Mouse (Mus musculus): ENCODE results near the gene Mettl24.

Gene Mettl24

GRCm38 (mm10) chr10:40750293-40751047 lies 67.4 kb downstream of the Mettl24 start:
- no peak for TF ChIP-seq GATA4 (IDR thresholded peaks at IDR 0.05; ENCODE audit: insufficient replicate concordance, low read length)

- no peak for TF ChIP-seq GATA4 (IDR thresholded peaks at IDR 0.05; ENCODE audit: insufficient replicate concordance, low read length)
Observed at GRCm38 (mm10) chr10:40751157-40751556, 68.1 kb downstream of the Mettl24 start.

- TF ChIP-seq GATA4 (IDR thresholded peaks at IDR 0.05; ENCODE audit: insufficient replicate concordance, low read length): no peak
Observed at GRCm38 (mm10) chr10:40753036-40753435, 70.0 kb downstream of the Mettl24 start.

- no peak for TF ChIP-seq GATA4 (IDR thresholded peaks at IDR 0.05; ENCODE audit: insufficient replicate concordance, low read length)
Observed at GRCm38 (mm10) chr10:40758171-40759010, 75.3 kb downstream of the Mettl24 start.

- no peak for TF ChIP-seq GATA4 (IDR thresholded peaks at IDR 0.05; ENCODE audit: insufficient replicate concordance, low read length)
Observed at GRCm38 (mm10) chr10:40760195-40761009, 77.3 kb downstream of the Mettl24 start.

- no peak for TF ChIP-seq GATA4 (IDR thresholded peaks at IDR 0.05; ENCODE audit: insufficient replicate concordance, low read length)
Observed at GRCm38 (mm10) chr10:40761010-40761752, 78.1 kb downstream of the Mettl24 start.

- TF ChIP-seq GATA4 (IDR thresholded peaks at IDR 0.05; ENCODE audit: insufficient replicate concordance, low read length): no peak
Observed at GRCm38 (mm10) chr10:40762624-40763023, 79.5 kb downstream of the Mettl24 start.

- no peak for TF ChIP-seq GATA4 (IDR thresholded peaks at IDR 0.05; ENCODE audit: insufficient replicate concordance, low read length)
Observed at GRCm38 (mm10) chr10:40763084-40763720, 80.1 kb downstream of the Mettl24 start.

- no peak for TF ChIP-seq GATA4 (IDR thresholded peaks at IDR 0.05; ENCODE audit: insufficient replicate concordance, low read length)
Observed at GRCm38 (mm10) chr10:40772266-40772665, 89.2 kb downstream of the Mettl24 start.

- no peak for TF ChIP-seq GATA4 (IDR thresholded peaks at IDR 0.05; ENCODE audit: insufficient replicate concordance, low read length)
Observed at GRCm38 (mm10) chr10:40775151-40775550, 92.1 kb downstream of the Mettl24 start.

- TF ChIP-seq GATA4 (IDR thresholded peaks at IDR 0.05; ENCODE audit: insufficient replicate concordance, low read length): no peak
Observed at GRCm38 (mm10) chr10:40775655-40776054, 92.6 kb downstream of the Mettl24 start.

GRCm38 (mm10) chr10:40777171-40777570 lies 94.1 kb downstream of the Mettl24 start:
- TF ChIP-seq GATA4 (IDR thresholded peaks at IDR 0.05; ENCODE audit: insufficient replicate concordance, low read length): no peak

GRCm38 (mm10) chr10:40778472-40778871 lies 95.4 kb downstream of the Mettl24 start:
- TF ChIP-seq GATA4 (IDR thresholded peaks at IDR 0.05; ENCODE audit: insufficient replicate concordance, low read length): no peak

- TF ChIP-seq GATA4 (IDR thresholded peaks at IDR 0.05; ENCODE audit: insufficient replicate concordance, low read length): no peak
Observed at GRCm38 (mm10) chr10:40790406-40790805, 107.3 kb downstream of the Mettl24 start.
